Mouse (Mus musculus) liver, adult 10 weeks (tissue): ENCODE results near the gene Map7d3. TPM values are rescaled to one million over a fixed set of nuclear protein-coding genes. Genes with fewer than 3 reads are reported as not detected.

Experiments
- polyA plus RNA-seq: library from polyadenylated mRNA; stranded (reverse); fragments of 350-450 nt; fragmentation: Illumina TruSeq; extraction: RNeasy Lipid Tissue Mini Kit (QIAGEN cat#74804); gene quantifications from one replicate; pipeline ENCODE4 v1.2.3, GENCODE M21; 2014; ENCODE audit warnings: low read depth, low replicate concordance

Map7d3 gene
- polyA plus RNA-seq: not detected

DNA sequence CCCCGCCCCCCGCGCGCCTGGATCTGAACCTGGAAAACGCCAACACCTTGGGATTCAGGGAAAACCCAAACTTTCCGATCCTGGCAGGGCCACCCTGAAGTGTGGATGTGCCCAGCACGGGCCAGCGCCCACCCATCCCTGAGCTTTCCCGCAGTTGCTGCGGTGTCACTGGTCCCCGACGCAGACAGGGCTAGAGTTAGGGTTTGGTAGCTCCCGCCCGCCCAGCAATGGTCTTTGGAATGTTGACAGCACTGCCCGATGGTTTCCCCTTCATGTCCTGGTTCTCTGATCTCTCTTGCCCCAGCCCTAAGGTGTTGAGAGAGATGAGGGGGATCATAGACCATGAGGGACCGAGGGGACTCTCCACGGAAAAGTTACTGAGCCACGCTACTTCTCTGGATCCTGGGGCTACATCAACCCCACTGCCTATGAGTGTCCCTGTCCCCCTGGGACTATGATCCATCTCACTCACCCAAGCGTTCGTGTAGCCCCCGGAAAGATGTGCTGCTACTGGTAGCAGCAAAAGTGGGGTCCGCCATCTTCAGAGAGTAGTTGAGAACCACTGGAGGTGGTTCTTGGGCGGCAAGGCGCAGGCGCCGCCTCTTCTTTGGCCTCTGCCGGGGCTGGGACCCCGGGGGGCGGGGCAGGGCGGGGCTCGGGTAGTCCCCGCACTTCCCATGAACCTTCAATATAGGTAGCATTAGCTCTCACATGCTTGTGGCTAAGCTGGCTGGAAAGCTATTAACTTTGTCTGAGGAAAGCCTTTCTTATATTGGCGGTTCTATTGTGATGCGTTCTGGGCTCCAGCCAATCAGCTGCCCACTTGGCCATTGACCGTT lies at the start of gene Map7d3:
Gene Map7d3, minus strand, starts transcription at position 562 of the 839 bp plus-strand sequence.

DNA sequence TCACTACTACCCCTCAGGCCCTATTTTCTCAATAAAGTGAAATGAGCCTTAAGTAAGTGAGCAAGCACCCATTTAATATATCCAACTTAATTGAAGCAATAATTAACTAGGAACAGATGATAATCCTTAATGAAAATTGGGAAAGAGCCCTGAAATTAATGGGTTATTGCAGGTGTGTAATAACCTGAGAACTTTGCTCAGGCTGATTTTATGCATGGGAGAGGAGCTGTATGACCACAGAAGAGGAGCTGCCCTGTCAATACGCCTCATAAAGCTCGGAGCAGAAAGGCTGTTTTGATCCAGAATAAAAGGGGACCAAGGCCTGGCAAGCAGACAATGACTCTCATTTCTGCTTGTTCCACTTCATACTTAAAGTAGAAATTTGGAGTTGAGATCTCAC lies 47.7 kb upstream of the Map7d3 start, which contains the start of gene Adgrg4:
Gene Adgrg4, plus strand, starts transcription at position 301 of the 400 bp plus-strand sequence.

Other genes with a start within 250 kb of the Map7d3 start
- 38.5 TPM for gene Mmgt1, start 224.3 kb downstream of the Map7d3 start, polyA plus RNA-seq
- 11.6 TPM for gene Slc9a6, start 212.6 kb downstream of the Map7d3 start, polyA plus RNA-seq
- 7.3 TPM for gene Fhl1, start 90.5 kb downstream of the Map7d3 start, polyA plus RNA-seq
- not detected for gene Adgrg4, start 47.8 kb upstream of the Map7d3 start, polyA plus RNA-seq
- not detected for gene Brs3, start 220.7 kb upstream of the Map7d3 start, polyA plus RNA-seq
- 39.8 TPM for gene Htatsf1, start 231.3 kb upstream of the Map7d3 start, polyA plus RNA-seq